Mouse (Mus musculus): ENCODE data around the gene Tab2.
"Not testable (repeated sequence)": the region's sequence is repeated elsewhere in the genome, so short reads cannot be mapped to it uniquely, and the experiment has no call there.

The Tab2 gene

DNA sequence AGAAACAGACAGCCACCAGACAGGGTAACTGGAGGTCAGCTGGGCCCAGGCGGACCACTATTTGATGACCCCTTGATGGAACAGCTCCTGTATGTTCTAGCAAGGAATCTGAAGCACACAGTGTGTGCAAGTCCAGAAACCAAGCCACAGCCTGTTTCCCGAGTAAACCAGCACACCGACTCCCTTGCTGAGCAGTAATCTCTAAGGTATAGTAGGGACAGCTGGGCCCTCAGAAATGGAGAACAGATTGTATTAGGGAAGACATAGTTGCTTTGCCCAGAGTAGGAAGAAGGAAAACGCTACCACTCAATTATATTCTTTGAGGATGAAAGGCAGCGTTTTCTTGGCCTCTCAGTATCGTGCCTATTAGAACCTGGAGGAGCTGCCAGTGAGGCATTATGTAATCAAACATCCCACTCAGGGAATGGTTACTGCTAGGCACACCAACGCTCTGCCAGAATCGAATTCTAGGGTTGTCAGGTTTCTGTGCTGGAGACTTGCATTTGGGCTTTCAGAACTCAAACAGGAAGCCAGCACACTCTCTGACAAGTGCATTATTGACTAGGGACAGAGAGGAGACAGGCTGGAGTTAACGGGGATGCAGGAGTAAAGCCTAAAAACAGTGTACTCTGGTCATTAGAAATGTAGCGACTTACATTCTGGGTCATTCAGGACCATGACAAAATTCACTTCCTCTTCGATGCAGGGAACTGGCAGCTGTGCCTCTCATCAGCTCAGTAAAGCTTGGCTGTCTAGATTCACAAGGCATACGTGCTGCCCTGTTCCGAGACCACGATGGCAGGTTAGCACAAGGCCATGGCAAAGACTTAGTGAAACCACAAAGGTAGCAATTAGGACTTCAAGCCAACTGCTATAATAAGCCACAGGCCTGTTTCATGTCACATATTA, 55.1 kb downstream of the Tab2 start:
- no peak for DNase-seq (ENCODE audit: extremely low read depth, insufficient read length, low spot score)

DNA sequence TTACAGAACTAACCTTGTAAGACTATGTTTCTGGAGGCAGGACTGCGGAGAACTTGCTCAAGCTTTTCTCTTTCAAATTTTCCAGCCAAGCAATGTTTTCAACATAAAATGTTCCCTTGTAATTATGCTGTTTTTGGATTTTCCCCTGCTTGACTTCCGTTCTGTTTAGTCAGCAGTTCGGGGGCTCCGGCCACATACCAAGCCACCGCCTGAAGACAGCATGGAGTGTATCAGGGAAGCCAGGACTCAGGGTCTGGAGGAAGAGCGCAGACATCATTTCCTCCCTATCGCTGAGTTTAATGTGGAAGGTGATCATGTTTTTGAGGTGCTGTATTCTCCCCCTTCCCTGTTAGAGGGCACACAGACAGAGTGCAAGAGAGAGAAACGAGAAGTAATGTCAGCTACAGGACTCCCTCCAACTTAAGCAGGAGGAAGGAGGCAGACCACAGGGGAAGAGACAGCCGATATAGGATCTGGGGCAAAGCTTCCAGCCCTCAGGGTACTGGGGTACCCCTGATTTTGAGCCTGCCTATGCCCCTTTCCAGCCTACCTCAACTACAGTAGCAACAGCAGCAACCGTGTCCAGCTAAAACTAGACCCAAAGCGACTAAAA, 67.7 kb downstream of the Tab2 start:
- no peak for DNase-seq (ENCODE audit: extremely low read depth, insufficient read length, low spot score)

DNA sequence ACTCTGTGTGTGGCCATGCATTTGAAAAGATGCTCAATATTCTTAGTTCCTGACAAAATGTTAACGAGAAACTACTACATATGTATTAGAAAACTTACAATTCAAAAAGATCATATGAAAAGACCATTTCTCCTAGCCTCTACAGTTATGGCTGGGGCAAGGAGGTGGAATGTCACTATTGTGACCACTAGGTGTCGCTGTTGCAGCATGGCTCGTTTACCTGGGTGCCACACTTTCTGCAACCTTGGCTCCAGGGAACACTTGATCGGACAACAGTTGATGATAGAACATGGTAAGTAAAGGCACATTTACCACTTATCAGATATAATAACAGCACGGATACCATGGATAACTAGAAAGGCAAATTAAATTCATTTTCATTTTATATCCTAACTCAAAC, 72.5 kb downstream of the Tab2 start:
- DNase-seq (ENCODE audit: extremely low read depth, insufficient read length, low spot score), result no peak

GRCm38 (mm10) chr10:7881971-7882370, 74.1 kb downstream of the Tab2 start:
- DNase-seq (ENCODE audit: extremely low read depth, insufficient read length, low spot score), result no peak

DNA sequence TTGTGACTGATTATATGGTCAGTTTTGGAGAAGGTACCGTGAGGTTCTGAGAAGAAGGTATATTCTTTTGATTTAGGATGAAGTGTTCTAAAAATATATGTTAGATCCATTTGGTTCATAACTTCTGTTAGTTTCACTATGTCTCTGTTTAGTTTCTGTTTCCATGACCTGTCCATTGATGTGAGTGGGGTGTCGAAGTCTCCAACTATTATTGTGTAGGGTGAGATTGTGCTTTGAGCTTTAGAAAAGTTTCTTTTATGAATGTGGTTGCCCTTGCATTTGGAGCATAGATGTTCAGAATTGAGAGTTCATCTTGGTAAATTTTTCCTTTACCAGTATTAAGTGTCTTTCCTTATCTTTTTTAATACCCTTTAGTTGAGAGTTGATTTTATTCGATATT, 75.7 kb downstream of the Tab2 start:
- DNase-seq (ENCODE audit: extremely low read depth, insufficient read length, low spot score), result not testable (repeated sequence)

- no peak for DNase-seq (ENCODE audit: extremely low read depth, insufficient read length, low spot score)
These were observed 81.8 kb downstream of the Tab2 start for GRCm38 (mm10) chr10:7874194-7874593.

DNA sequence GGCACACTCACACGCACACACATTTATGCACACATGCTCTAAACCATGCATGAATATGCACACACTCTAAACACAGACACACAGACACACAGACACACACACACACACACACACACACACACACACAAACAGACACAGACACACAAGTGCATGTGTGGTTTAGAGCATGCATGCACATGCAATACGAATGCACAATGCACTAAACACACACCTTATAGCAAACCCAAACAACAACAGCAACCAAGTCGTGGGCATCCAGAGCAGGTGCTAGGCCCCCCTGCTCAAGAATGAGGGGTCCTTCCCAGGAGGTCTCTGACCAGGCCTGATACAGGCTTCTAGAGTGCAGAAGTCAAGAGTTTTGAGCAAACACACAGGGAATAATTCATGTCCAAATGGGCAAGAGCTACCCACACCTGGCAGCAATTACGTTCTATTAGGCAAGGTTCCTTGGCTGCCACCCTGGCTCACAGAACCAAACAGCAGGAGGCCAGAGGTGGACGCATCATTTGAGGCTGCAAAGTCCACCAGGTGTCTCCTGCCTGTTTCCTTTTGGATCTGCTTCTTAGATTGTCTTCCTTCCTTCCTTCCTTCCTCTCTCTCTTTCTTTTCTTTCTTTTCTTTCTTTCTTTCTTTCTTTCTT, 84.5 kb downstream of the Tab2 start:
- no peak for DNase-seq (ENCODE audit: extremely low read depth, insufficient read length, low spot score)

DNA sequence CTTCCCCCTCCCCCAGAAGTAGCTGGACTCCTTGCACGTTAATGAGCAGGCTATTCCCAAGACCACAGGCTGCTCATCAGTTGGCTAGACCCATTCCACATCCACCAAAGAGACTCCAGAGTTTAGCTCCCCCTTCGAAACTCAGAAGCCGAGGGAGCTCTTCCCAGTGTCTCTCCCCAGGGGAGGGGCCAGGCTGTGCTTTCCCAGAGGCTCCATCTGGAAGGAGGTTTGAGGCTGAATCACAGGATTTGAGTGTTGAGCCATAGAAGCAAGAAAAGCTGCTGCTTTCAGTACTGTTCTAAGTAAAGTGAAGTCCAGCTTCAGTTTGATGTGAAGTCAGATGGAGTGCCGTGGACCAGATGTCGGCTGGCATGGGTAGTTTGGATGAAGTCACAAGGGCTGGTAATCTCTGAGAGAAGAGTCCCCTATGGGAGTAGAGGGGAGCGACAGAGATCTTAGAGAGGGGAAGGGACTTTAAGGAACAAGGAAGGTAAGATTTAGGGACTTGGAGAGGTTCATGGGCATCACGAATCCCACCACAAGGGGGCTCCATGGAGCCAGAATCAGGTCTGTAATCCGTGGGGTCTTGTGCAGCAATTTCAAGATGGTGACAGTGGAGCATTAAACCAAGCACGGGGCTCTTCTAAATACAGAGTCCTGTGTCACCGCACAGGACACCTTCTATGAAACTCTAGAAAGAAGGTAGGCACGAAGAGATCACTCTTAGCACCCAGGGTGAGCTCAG, 85.3 kb downstream of the Tab2 start:
- no peak for DNase-seq (ENCODE audit: extremely low read depth, insufficient read length, low spot score)

DNA sequence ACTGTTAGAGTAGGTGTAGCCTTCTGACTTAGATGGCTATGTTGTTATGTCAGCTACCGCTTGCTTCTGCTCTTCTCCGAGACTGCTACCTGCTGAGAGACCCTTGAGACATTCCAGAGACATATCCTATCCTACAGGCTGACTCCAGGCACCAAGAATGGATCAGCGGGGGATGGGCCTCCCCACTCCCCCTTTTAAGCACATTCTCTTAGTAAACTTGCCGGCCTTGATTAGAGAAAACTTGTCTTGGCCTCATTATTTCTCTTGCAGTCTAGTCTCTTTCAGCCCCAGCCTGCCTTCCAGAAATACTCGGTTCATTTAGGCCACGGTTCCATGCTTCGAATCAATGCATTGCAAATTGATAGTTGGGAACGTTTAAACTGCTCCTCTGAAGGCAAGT, 86.3 kb downstream of the Tab2 start:
- DNase-seq (ENCODE audit: extremely low read depth, insufficient read length, low spot score), result no peak

- no peak for DNase-seq (ENCODE audit: extremely low read depth, insufficient read length, low spot score)
These were observed 88.4 kb downstream of the Tab2 start for GRCm38 (mm10) chr10:7867666-7868030.

GRCm38 (mm10) chr10:7866762-7867665, 89.0 kb downstream of the Tab2 start:
- no peak for DNase-seq (ENCODE audit: extremely low read depth, insufficient read length, low spot score)

GRCm38 (mm10) chr10:7864806-7865205, 91.2 kb downstream of the Tab2 start:
- DNase-seq (ENCODE audit: extremely low read depth, insufficient read length, low spot score), result no peak

DNA sequence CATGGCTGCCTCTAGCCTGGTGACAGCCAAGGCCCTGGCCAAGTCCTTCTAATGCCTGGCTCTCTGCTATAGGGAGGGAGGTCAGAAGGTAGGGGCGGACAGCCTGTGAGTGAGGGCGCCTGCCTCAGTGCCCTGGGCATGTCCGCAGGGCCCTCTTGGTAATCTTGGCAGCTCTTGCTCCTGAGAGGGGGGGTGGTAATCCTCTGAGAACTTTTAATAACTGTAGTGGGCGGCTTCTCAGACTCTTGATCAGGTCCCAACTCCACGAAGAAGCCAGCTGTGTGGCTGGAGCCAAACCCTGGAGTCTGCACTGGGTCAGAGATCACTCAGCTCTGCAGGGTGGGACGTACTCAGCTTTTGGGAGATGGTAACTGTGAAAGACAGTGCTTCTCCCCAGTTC, 91.8 kb downstream of the Tab2 start:
- no peak for DNase-seq (ENCODE audit: extremely low read depth, insufficient read length, low spot score)

GRCm38 (mm10) chr10:7863411-7863810, 92.6 kb downstream of the Tab2 start:
- no peak for DNase-seq (ENCODE audit: extremely low read depth, insufficient read length, low spot score)

DNA sequence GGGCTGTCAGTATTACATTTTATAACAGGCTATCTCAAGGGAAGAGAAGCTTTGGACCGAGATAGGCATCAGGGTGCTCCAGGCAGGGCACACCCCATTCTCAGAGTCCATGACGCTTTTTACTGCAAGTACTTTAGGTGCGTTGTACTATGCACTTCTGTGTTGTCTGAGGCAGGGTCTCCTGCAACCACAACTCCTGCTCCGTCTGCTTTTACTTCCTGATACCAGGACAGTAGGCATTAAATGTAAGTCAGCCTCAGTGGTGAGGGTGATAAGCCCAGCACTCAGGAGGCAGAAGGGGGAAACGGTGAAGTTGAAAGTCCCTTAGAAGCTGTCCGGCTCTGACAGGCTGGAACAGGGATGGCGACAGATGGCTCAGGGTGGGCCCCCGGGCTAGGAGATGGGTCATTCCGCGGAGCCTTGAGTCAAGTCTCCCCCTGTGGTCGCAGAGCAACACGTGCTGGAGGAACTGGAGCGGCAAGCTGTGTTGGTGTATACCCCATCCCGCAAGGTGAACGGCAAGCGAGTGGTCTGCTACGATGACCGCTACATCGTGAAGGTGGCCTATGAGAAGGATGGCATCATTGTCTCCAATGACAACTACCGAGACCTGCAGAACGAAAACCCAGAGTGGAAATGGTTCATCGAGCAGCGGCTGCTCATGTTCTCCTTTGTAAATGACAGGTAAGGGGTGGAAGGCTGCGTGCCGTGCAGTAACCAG, 93.9 kb downstream of the Tab2 start:
- no peak for DNase-seq (ENCODE audit: extremely low read depth, insufficient read length, low spot score)

DNA sequence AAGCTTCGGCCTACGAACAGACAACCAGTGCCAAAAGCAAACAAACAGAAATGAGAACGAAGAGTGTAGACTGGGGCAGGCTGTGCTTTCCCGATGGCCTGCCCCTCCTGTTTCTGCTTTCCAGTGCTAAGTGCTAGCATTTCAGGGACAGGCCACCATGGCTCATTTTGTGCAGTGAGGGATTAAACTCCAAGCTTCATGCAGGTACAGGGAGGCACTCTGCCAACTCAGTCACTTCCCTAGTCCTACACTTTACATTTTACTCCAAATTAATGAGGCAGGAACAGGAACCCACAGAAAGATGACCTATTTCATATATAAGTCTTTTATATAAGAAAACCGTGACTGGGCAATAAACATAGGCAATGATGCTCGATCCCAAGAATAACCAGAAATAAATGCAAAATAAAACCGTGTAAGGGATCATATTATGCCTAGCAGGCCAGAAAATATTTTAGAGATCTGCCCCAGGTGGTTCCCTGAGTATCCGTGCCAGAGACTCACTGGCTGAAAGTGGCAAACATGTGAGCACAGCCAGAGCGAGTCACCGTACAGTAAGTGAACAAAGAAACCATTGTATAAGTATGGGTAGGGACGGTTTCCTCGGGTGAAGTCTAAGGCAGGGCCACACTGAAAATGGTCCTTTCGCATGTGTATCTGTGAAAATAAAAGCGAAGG, 94.6 kb downstream of the Tab2 start:
- DNase-seq (ENCODE audit: extremely low read depth, insufficient read length, low spot score), result no peak

DNA sequence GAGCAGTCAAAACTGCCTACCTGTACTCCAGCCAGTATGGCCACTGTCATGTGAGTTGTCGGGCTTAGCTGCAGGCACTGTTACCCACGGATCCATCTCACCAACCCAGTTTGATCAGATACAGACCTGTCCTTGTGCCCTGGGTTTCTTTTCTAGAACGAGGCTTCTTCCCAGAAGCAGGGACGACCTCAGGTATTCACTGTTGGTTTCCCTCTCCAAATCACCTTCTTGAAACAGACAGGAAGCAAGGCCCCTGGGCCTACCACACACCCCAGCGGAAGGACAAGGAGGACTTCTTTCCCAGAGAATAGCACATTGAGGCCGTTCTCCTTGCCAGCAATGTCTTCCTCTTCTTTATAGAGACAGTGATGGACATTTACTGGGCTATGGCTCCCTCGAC, 95.5 kb downstream of the Tab2 start:
- no peak for DNase-seq (ENCODE audit: extremely low read depth, insufficient read length, low spot score)
